Mouse (Mus musculus): ENCODE results near the gene Tead3.

GRCm38 (mm10) chr17:28349901-28350465, 634 bp downstream of the Tead3 start:
- TF ChIP-seq GATA1 (IDR thresholded peaks at IDR 0.05; ENCODE audit: borderline replicate concordance, low read length): no peak
- no peak for TF ChIP-seq FLI1 (IDR thresholded peaks at IDR 0.05; ENCODE audit: low read length)
